Mouse (Mus musculus) kidney, postnatal 4 days (tissue): ENCODE measurements around the gene Spred2.

Experiments used
- DNase-seq, 2 experiments: peaks; one replicate each; pipeline ENCODE4 v3.0.0; 2021; ENCODE audit warnings: mixed read lengths in 2 of 2

Gene Spred2

GRCm38 (mm10) chr11:19923888-19924756 is at the start of gene Spred2:
Gene Spred2, plus strand, starts transcription at chr11:19924375.
- DNase-seq, result peak; percentile 88 to 93

GRCm38 (mm10) chr11:19875551-19875950 is 48.6 kb upstream of the Spred2 start:
- peak in 1 of 2 experiments; percentile 3 for DNase-seq

- no peak for DNase-seq
Observed at GRCm38 (mm10) chr11:19875964-19876363, 48.2 kb upstream of the Spred2 start.

GRCm38 (mm10) chr11:19877239-19877915 is 46.8 kb upstream of the Spred2 start:
- peak in 1 of 2 experiments; percentile 10 for DNase-seq

GRCm38 (mm10) chr11:19881342-19881741 is 42.8 kb upstream of the Spred2 start:
- no peak for DNase-seq

GRCm38 (mm10) chr11:19890700-19891406 is 33.3 kb upstream of the Spred2 start:
- peak in 1 of 2 experiments; percentile 4 for DNase-seq

GRCm38 (mm10) chr11:19893233-19893632 is 30.9 kb upstream of the Spred2 start:
- no peak for DNase-seq

GRCm38 (mm10) chr11:19899621-19900020 is 24.6 kb upstream of the Spred2 start:
- no peak for DNase-seq

GRCm38 (mm10) chr11:19900712-19901111 is 23.5 kb upstream of the Spred2 start:
- DNase-seq, result no peak

GRCm38 (mm10) chr11:19911216-19911615 is 13.0 kb upstream of the Spred2 start:
- DNase-seq, result no peak

- no peak for DNase-seq
Observed at GRCm38 (mm10) chr11:19912179-19912578, 12.0 kb upstream of the Spred2 start.

GRCm38 (mm10) chr11:19912661-19913060 is 11.5 kb upstream of the Spred2 start:
- no peak for DNase-seq

GRCm38 (mm10) chr11:19913761-19914160 is 10.4 kb upstream of the Spred2 start:
- DNase-seq, result no peak

GRCm38 (mm10) chr11:19917381-19918245 is 6.6 kb upstream of the Spred2 start:
- peak; percentile 47 to 56 for DNase-seq

- no peak for DNase-seq
Observed at GRCm38 (mm10) chr11:19918246-19918540, 6.0 kb upstream of the Spred2 start.

- peak; percentile 45 to 60 for DNase-seq
Observed at GRCm38 (mm10) chr11:19919460-19919784, 4.8 kb upstream of the Spred2 start.

GRCm38 (mm10) chr11:19919785-19920671 is 4.1 kb upstream of the Spred2 start:
- peak; percentile 88 to 93 for DNase-seq

- DNase-seq, result no peak
Observed at GRCm38 (mm10) chr11:19921723-19922122, 2.5 kb upstream of the Spred2 start.

GRCm38 (mm10) chr11:19922208-19922607 is 2.0 kb upstream of the Spred2 start:
- no peak for DNase-seq

- peak; percentile 60 to 73 for DNase-seq
Observed at GRCm38 (mm10) chr11:19924757-19925148, 578 bp downstream of the Spred2 start.

GRCm38 (mm10) chr11:19925149-19925975 is 1.2 kb downstream of the Spred2 start:
- DNase-seq, result peak; percentile 75 to 84
